Comparison of ENCODE assay signal across 8 mouse cellular contexts in genomic region chr7:132656075-132656474, GRCm38 (mm10). TPM values are rescaled to one million over a fixed set of nuclear protein-coding genes. Genes with fewer than 3 reads are reported as not detected.
DNase-seq lines count a peak whose midpoint lies in the region; ATAC-seq and TF ChIP-seq lines count a peak whose summit lies in the region.

No protein-coding gene starts in this region.

- intact Hi-C loops in left cerebral cortex, adult 2 months (cut with DNase I), result loop anchor here (1.0 to 5.0 kb wide), 5 partner anchors 57 to 346 kb away; partner anchors contain the start of gene Eef1akmt2

- 19% methylated on average over 7 of the region's 9 CpGs for WGBS in macrophage (ENCODE audit: missing documents)

- H3K79me2 ChIP-seq in macrophage (ENCODE audit: inconsistent target), result no peaks in the 10 kb centered on the region

- peak overlapping the region; percentile 57 for H3K27ac ChIP-seq in left cerebral cortex, adult 2 months
- peak overlapping the region; percentile 82 for H3K27ac ChIP-seq in macrophage

- H3K36me3 ChIP-seq in macrophage (ENCODE audit: inconsistent target), result no peaks in the 10 kb centered on the region

- DNase-seq in gastrocnemius, adult 8-10 months (ENCODE audit: low spot score in 2 of 2), result peak; percentile 79 to 87
- peak; percentile 82 for DNase-seq in hindlimb bud, embryonic 11.5 days (ENCODE audit: extremely low spot score, low read depth, low spot score)
- peak; percentile 86 to 89 for DNase-seq in left cerebral cortex, adult 2 months (ENCODE audit: extremely low spot score in 1 of 2, low spot score in 2 of 2)
- peak; percentile 79 for DNase-seq in retina, postnatal 7 days (ENCODE audit: low read depth, low spot score)
- DNase-seq in urinary bladder, adult 18-20 months (ENCODE audit: low spot score in 2 of 2), result peak; percentile 65 to 82

- H3K4me3 ChIP-seq in left cerebral cortex, adult 2 months, result no peak overlapping the region
- H3K4me3 ChIP-seq in macrophage (ENCODE audit: inconsistent target), result no peak overlapping the region

- peak; percentile 88 for ATAC-seq in activated CD4-positive, CD25-positive, alpha-beta regulatory T cell, adult 4 months
- ATAC-seq in common myeloid progenitor, adult 5-6 weeks (replicated peaks; ENCODE audit: low read depth, poor library complexity, severe bottlenecking), result peak; percentile 85

- peak; percentile 82 for TF ChIP-seq CTCF in left cerebral cortex, adult 2 months (IDR thresholded peaks at IDR 0.05)

RNA-seq across cellular contexts. Expression of gene Lhpp, which starts 45.6 kb away (rescaled TPM):
- polyA plus RNA-seq in activated CD4-positive, CD25-positive, alpha-beta regulatory T cell, adult 4 months (2017; shearing (Covaris generic)), result 1 to 10 TPM; 4.2 to 4.6 TPM
- total RNA-seq in common myeloid progenitor, adult 5-6 weeks (2017), result 11.6 and 11.7 TPM in 2 replicates
- 10 to 100 TPM; 12.5 to 17.2 (median 14.5) TPM for total RNA-seq in gastrocnemius, adult 8-10 months (2022)
- total RNA-seq in left cerebral cortex, adult 2 months (2021), result 10 to 100 TPM; 15.5 to 16.3 TPM
- total RNA-seq in macrophage (2018; cell fraction: chromatin; rRNA removed), result 10 to 100 TPM in 11 of 26 experiments, 1 to 10 TPM in 14, not detected in 1; 2.3 to 18.6 (median 9.1) TPM
- 10 to 100 TPM; 10.2 to 26.4 (median 18.1) TPM for total RNA-seq in macrophage (2018; cell fraction: cytosol; rRNA removed)
- total RNA-seq in macrophage (2018; cell fraction: nucleus; rRNA removed), result 10 to 100 TPM in 6 of 26 experiments, 1 to 10 TPM in 20; 2.6 to 17.6 (median 6.5) TPM
- 15.6 to 23.7 TPM (median 21.2 TPM) in 3 replicates for polyA plus RNA-seq in macrophage (2018)

RNA-seq across cellular contexts. Expression of gene Nkx1-2, which starts 56.6 kb away (rescaled TPM):
- polyA plus RNA-seq in activated CD4-positive, CD25-positive, alpha-beta regulatory T cell, adult 4 months (2017; shearing (Covaris generic)), result not detected
- total RNA-seq in common myeloid progenitor, adult 5-6 weeks (2017), result under 0.01 TPM in 1 of 2 replicates, not detected in the other
- not detected for total RNA-seq in gastrocnemius, adult 8-10 months (2022)
- total RNA-seq in left cerebral cortex, adult 2 months (2021), result not detected
- total RNA-seq in macrophage (2018; cell fraction: chromatin; rRNA removed), result not detected
- total RNA-seq in macrophage (2018; cell fraction: cytosol; rRNA removed), result not detected
- not detected for total RNA-seq in macrophage (2018; cell fraction: nucleus; rRNA removed)
- polyA plus RNA-seq in macrophage (2018), result not detected in 3 replicates
